Mouse (Mus musculus): ENCODE data around the gene Tgfbr2. TPM values are rescaled to one million over a fixed set of nuclear protein-coding genes. Genes with fewer than 3 reads are reported as not detected.
A peak's percentile ranks its signal among the peaks of the same experiment; 100 is the strongest.

The Tgfbr2 gene
- polyA plus RNA-seq, 2 experiments, result 3.2 to 4.2 TPM

DNA sequence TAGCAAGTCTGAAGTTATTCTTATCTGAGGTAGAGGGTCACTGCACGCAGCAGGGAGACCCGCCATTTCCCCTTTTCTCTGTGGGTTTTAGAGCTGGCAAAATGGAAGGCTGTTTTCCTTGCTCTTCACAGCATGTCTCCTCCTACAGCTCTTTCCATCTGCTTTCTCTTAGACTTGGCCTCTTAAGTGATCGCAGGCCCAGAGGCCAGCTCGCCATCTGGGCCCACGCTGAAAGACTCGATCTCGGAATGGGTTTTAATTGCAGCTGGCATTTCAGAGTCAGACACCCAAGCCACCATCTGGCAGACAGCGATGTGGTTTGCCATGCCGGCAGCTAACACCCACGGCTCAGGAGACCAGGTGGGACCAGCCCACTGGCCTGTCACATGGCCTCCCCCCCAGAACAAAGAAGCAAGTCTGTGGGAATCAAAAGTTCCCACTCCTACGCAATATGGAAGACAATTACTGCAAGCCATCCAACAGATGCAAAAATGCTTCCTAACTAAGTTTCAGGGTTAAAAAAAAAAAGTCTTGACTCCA, 36.5 kb downstream of the Tgfbr2 start:
- H3K4me3 ChIP-seq (ENCODE audit: insufficient read depth in 1 of 2, low read depth in 2 of 2, low read length in 2 of 2), result no peak overlapping the region
- no peaks in the 10 kb centered on the region for H3K27me3 ChIP-seq (ENCODE audit: control insufficient read depth, insufficient read depth, low read length)
- ATAC-seq (ENCODE audit: insufficient read depth) (no peak), DNase-seq (ENCODE audit: low read depth in 3 of 3, low spot score in 3 of 3) (no peak)
- H3K9ac ChIP-seq (replicated peaks), result no peak overlapping the region
- H3K9me3 ChIP-seq (ENCODE audit: control insufficient read depth, low read length), result no peaks in the 10 kb centered on the region
- H3K4me2 ChIP-seq (ENCODE audit: low read depth), result no peak overlapping the region
- H3K36me3 ChIP-seq (replicated peaks; ENCODE audit: control insufficient read depth, insufficient read depth, low read depth), result no peaks in the 10 kb centered on the region
- 52% methylated on average over 11 of the region's 11 CpGs for WGBS (ENCODE audit: insufficient replicate concordance)
- no peak for TF ChIP-seq CTCF (IDR thresholded peaks at IDR 0.05; ENCODE audit: low read depth)
- no peak for TF ChIP-seq EP300 (IDR thresholded peaks at IDR 0.05; ENCODE audit: low read depth)
- peaks cover 0 to 22% of the 10 kb centered on the region in 2 experiments; a peak in 2 of 4 replicates for H3K4me1 ChIP-seq (replicated peaks; ENCODE audit: control insufficient read depth in 2 of 2, insufficient read depth in 2 of 2, low read length in 1 of 2)
- H3K27ac ChIP-seq, result no peak overlapping the region

DNA sequence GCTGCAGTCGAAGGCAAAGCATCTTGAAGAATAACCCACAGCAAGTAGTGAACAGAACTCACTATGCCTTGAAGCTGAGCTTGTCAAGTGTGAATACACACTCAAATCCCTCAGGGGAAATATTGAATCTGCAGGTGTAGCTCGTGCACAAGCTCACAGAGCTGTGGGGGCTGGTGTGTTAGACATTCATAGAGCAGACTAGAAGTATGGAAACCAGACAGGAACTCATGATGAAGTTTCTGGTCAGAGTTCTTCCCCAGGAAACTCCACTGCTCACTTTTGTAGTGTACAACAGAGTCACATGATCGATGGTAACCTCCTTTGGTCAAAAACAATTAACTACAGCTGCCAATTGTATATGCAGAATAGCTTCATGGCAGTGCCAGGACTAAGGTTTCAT, 37.5 kb downstream of the Tgfbr2 start:
- Histone ChIP-seq H3K4me3 (ENCODE audit: insufficient read depth in 1 of 2, low read depth in 2 of 2, low read length in 2 of 2) (no peak overlapping the region), H3K9me3 (ENCODE audit: control insufficient read depth, low read length) (no peaks in the 10 kb centered on the region), H3K9ac (replicated peaks) (no peak overlapping the region), H3K4me1 (replicated peaks; ENCODE audit: control insufficient read depth in 2 of 2, insufficient read depth in 2 of 2, low read length in 1 of 2) (peaks cover 0 to 22% of the 10 kb centered on the region in 2 experiments; a peak in 2 of 4 replicates), H3K4me2 (ENCODE audit: low read depth) (no peak overlapping the region), H3K27ac (no peak overlapping the region), H3K36me3 (replicated peaks; ENCODE audit: control insufficient read depth, insufficient read depth, low read depth) (no peaks in the 10 kb centered on the region), H3K27me3 (ENCODE audit: control insufficient read depth, insufficient read depth, low read length) (no peaks in the 10 kb centered on the region)
- ATAC-seq (ENCODE audit: insufficient read depth), result no peak
- TF ChIP-seq EP300 (IDR thresholded peaks at IDR 0.05; ENCODE audit: low read depth), result no peak
- no peak for TF ChIP-seq CTCF (IDR thresholded peaks at IDR 0.05; ENCODE audit: low read depth)
- no peak for DNase-seq (ENCODE audit: low read depth in 3 of 3, low spot score in 3 of 3)
- 35% methylated on average over 3 of the region's 3 CpGs for WGBS (ENCODE audit: insufficient replicate concordance)

DNA sequence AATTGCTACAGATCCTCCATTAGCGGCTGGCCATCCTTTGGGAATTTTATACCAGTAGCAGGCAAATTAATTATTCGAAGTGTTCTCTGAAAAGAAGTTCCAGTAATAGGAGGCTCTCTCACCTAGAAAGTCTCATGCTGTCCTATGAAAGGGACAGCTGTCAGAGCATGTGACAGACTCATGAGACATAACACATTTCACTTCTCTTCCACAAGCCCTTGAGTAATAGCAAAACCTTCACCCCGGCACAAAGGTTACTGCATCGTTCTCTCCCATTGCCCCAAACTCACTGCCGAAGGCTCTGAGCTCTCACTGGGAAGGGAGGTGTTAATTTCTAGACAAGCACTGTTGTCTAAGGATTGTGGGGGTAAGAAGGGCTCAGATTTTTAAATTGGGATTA, 38.3 kb downstream of the Tgfbr2 start:
- no peak for DNase-seq (ENCODE audit: low read depth in 3 of 3, low spot score in 3 of 3)
- Histone ChIP-seq H3K27me3 (ENCODE audit: control insufficient read depth, insufficient read depth, low read length) (no peaks in the 10 kb centered on the region), H3K4me1 (replicated peaks; ENCODE audit: control insufficient read depth in 2 of 2, insufficient read depth in 2 of 2, low read length in 1 of 2) (peaks cover 0 to 22% of the 10 kb centered on the region in 2 experiments; a peak in 2 of 4 replicates), H3K4me2 (ENCODE audit: low read depth) (no peak overlapping the region), H3K36me3 (replicated peaks; ENCODE audit: control insufficient read depth, insufficient read depth, low read depth) (no peaks in the 10 kb centered on the region), H3K9me3 (ENCODE audit: control insufficient read depth, low read length) (no peaks in the 10 kb centered on the region), H3K27ac (no peak overlapping the region), H3K4me3 (ENCODE audit: insufficient read depth in 1 of 2, low read depth in 2 of 2, low read length in 2 of 2) (no peak overlapping the region), H3K9ac (replicated peaks) (no peak overlapping the region)
- WGBS (ENCODE audit: insufficient replicate concordance), result 69% methylated on average over 5 of the region's 5 CpGs
- no peak for ATAC-seq (ENCODE audit: insufficient read depth)
- TF ChIP-seq EP300 (IDR thresholded peaks at IDR 0.05; ENCODE audit: low read depth) (no peak), CTCF (IDR thresholded peaks at IDR 0.05; ENCODE audit: low read depth) (no peak)

DNA sequence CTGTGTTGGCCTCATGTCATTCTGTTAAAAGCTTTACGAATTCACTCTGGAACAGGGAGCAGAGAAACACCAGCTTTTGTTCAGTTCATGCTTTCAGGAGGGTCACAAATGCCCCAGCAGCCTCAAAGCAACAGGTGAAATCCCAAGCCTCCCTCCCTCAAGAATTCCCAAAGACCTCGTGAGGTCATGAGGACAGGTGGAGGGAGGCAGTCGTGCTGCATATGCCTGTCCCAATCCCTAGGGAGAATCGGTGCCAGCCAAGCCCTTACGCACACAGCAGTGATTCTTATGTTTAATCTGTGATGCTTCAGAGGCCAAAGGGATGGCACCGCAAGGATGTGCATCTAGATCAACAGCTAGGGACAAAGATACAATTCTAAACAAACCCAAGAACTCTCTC, 39.0 kb downstream of the Tgfbr2 start:
- no peak overlapping the region for H3K4me3 ChIP-seq (ENCODE audit: insufficient read depth in 1 of 2, low read depth in 2 of 2, low read length in 2 of 2)
- H3K27ac ChIP-seq, result no peak overlapping the region

DNA sequence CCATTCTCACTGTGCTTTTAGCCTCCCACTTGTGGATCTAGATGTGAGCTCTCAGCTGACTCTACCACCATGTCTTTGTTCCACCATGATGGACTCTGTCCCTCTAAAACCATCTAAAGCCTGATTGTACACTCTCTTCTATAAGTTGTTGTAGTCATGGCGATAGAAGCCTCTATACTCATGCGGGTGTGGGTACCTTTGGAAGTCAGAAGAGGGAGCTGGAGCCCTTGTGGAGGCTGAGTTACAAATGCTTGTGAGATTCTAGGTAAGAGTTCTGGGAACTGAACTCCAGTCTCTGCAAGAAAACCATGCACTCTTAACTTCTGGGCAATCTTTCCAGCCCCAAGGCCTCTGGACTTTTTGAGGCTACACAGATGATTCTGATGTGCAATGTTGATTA, 40.7 kb downstream of the Tgfbr2 start:
- no peaks in the 10 kb centered on the region for H3K27me3 ChIP-seq (ENCODE audit: control insufficient read depth, insufficient read depth, low read length)
- 63% methylated on average over 2 of the region's 2 CpGs for WGBS (ENCODE audit: insufficient replicate concordance)
- no peak overlapping the region for H3K4me3 ChIP-seq (ENCODE audit: insufficient read depth in 1 of 2, low read depth in 2 of 2, low read length in 2 of 2)
- no peak overlapping the region for H3K9ac ChIP-seq (replicated peaks)
- peak; percentile 22; the same call in 1 of the 2 replicates for TF ChIP-seq CTCF (IDR thresholded peaks at IDR 0.05; ENCODE audit: low read depth)
- TF ChIP-seq EP300 (IDR thresholded peaks at IDR 0.05; ENCODE audit: low read depth), result no peak
- H3K4me2 ChIP-seq (ENCODE audit: low read depth), result no peak overlapping the region
- no peaks in the 10 kb centered on the region for H3K36me3 ChIP-seq (replicated peaks; ENCODE audit: control insufficient read depth, insufficient read depth, low read depth)
- ATAC-seq (ENCODE audit: insufficient read depth) (no peak), DNase-seq (ENCODE audit: low read depth in 3 of 3, low spot score in 3 of 3) (no peak)
- H3K9me3 ChIP-seq (ENCODE audit: control insufficient read depth, low read length), result no peaks in the 10 kb centered on the region
- H3K27ac ChIP-seq, result no peak overlapping the region
- H3K4me1 ChIP-seq (replicated peaks; ENCODE audit: control insufficient read depth in 2 of 2, insufficient read depth in 2 of 2, low read length in 1 of 2), result peaks cover 0 to 20% of the 10 kb centered on the region in 2 experiments; a peak in 2 of 4 replicates

More for the DNA sequence above, 39.0 kb downstream of the Tgfbr2 start:
- no peak overlapping the region for H3K4me2 ChIP-seq (ENCODE audit: low read depth)
- WGBS (ENCODE audit: insufficient replicate concordance), result 66% methylated on average over 6 of the region's 6 CpGs
- DNase-seq (ENCODE audit: low read depth in 3 of 3, low spot score in 3 of 3) (no peak), ATAC-seq (ENCODE audit: insufficient read depth) (no peak)
- no peaks in the 10 kb centered on the region for H3K36me3 ChIP-seq (replicated peaks; ENCODE audit: control insufficient read depth, insufficient read depth, low read depth)
- H3K4me1 ChIP-seq (replicated peaks; ENCODE audit: control insufficient read depth in 2 of 2, insufficient read depth in 2 of 2, low read length in 1 of 2), result peaks cover 0 to 22% of the 10 kb centered on the region in 2 experiments; a peak in 2 of 4 replicates
- no peak overlapping the region for H3K9ac ChIP-seq (replicated peaks)
- TF ChIP-seq CTCF (IDR thresholded peaks at IDR 0.05; ENCODE audit: low read depth) (no peak), EP300 (IDR thresholded peaks at IDR 0.05; ENCODE audit: low read depth) (no peak)
- H3K27me3 ChIP-seq (ENCODE audit: control insufficient read depth, insufficient read depth, low read length), result no peaks in the 10 kb centered on the region
- H3K9me3 ChIP-seq (ENCODE audit: control insufficient read depth, low read length), result no peaks in the 10 kb centered on the region

Measured in liver, embryonic 14.5 days (tissue).